ENCODE assay signal across 21 mouse cellular contexts in the genomic region with DNA sequence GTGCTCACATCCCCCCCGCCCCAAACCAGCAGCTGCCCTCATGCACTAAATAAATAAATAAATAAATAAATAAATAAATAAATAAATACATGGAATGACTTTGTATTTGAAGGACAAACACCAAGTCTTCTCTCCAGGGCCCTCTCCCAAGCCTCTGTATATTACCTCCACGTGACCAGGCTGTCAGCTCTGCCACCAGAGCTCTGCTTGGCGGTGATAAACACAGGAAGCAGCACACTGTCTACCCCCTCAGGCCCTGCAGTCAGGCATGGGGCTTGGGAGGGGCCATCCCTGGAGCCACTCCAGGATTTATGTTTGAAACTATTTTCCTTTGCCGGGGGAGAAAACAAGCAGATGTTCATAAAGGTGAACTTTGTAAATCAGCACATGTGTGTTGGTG.
DNase-seq lines count a peak whose midpoint lies in the region; ATAC-seq lines count a peak whose summit lies in the region.
"Had no signal": no experiment of that assay in that cellular context is flagged by ENCODE, and none has a peak within 500 bp of the region (broad histone marks: within the 10 kb centered on the region; RNA-seq: fewer than 3 reads in every experiment).

No protein-coding gene starts in this region.

- no peak overlapping the region for H3K9ac ChIP-seq in kidney, embryonic 15.5 days
- H3K9ac ChIP-seq in neural tube, embryonic 13.5 days = no peak overlapping the region
- H3K9ac ChIP-seq: embryonic facial prominence, embryonic 15.5 days; hindbrain, embryonic 12.5 days had no signal

- H3K4me1 ChIP-seq in kidney, embryonic 15.5 days = peaks cover 21% of the 10 kb centered on the region
- peaks cover 30% of the 10 kb centered on the region for H3K4me1 ChIP-seq in neural tube, embryonic 13.5 days (replicated peaks)
- H3K4me1 ChIP-seq: embryonic facial prominence, embryonic 15.5 days had no signal

- no peaks in the 10 kb centered on the region; the same call in 1 of the 2 replicates for H3K27me3 ChIP-seq in kidney, embryonic 15.5 days
- no peaks in the 10 kb centered on the region for H3K27me3 ChIP-seq in neural tube, embryonic 13.5 days
- H3K27me3 ChIP-seq: embryonic facial prominence, embryonic 15.5 days; hindbrain, embryonic 12.5 days had no signal

- 20% methylated on average over 4 of the region's 4 CpGs for WGBS in kidney, embryonic 15.5 days
- WGBS in neural tube, embryonic 13.5 days = 38% methylated on average over 4 of the region's 4 CpGs

- H3K27ac ChIP-seq in kidney, embryonic 15.5 days = no peak overlapping the region
- no peak overlapping the region for H3K27ac ChIP-seq in neural tube, embryonic 13.5 days (replicated peaks)
- H3K27ac ChIP-seq: embryonic facial prominence, embryonic 15.5 days; forebrain, embryonic 10.5 days; gastrocnemius, adult 2 months; hindbrain, embryonic 12.5 days had no signal

- H3K4me2 ChIP-seq in kidney, embryonic 15.5 days = no peak overlapping the region
- H3K4me2 ChIP-seq in neural tube, embryonic 13.5 days = no peak overlapping the region
- H3K4me2 ChIP-seq: embryonic facial prominence, embryonic 15.5 days; hindbrain, embryonic 12.5 days had no signal

- no peak overlapping the region for H3K4me3 ChIP-seq in kidney, embryonic 15.5 days (replicated peaks)
- no peak overlapping the region for H3K4me3 ChIP-seq in neural tube, embryonic 13.5 days
- H3K4me3 ChIP-seq: embryonic facial prominence, embryonic 15.5 days; erythroblast, embryonic 14.5 days; forebrain, embryonic 10.5 days; gastrocnemius, adult 2 months; hindbrain, embryonic 12.5 days had no signal

- H3K9me3 ChIP-seq in kidney, embryonic 15.5 days (replicated peaks) = no peaks in the 10 kb centered on the region
- H3K9me3 ChIP-seq in neural tube, embryonic 13.5 days = no peaks in the 10 kb centered on the region
- H3K9me3 ChIP-seq: embryonic facial prominence, embryonic 15.5 days; forebrain, embryonic 10.5 days; hindbrain, embryonic 12.5 days had no signal

- no peaks in the 10 kb centered on the region for H3K36me3 ChIP-seq in kidney, embryonic 15.5 days
- no peaks in the 10 kb centered on the region for H3K36me3 ChIP-seq in neural tube, embryonic 13.5 days
- H3K36me3 ChIP-seq: embryonic facial prominence, embryonic 15.5 days; forebrain, embryonic 10.5 days; hindbrain, embryonic 12.5 days had no signal

- DNase-seq in embryo, embryonic 11 days = peak; percentile 19
- DNase-seq in embryo, embryonic 10 days (ENCODE audit: low spot score) = no peak
- DNase-seq in kidney, postnatal 25 days = no peak
- peak; percentile 11 to 26 for DNase-seq in kidney, postnatal 4 days
- no peak for DNase-seq in kidney, adult 9 months
- no peak for DNase-seq in neural tube, embryonic 10.5 days (ENCODE audit: extremely low spot score, low spot score)
- DNase-seq: adrenal gland, postnatal 14 days; cerebellum, adult 18-20 months; cerebellum, adult 9-11 months; cerebellum, postnatal 36 days; gastrocnemius, adult 2 months; gastrocnemius, postnatal 25 days; heart, postnatal 10 days; heart, postnatal 4 days had no signal

- ATAC-seq in kidney, embryonic 15.5 days (replicated peaks; ENCODE audit: low FRiP score) = 0 out of 2 replicates have a peak, but pooled peaks have one; percentile 43
- peak; percentile 85; the same call in 1 of the 2 replicates for ATAC-seq in neural tube, embryonic 13.5 days (ENCODE audit: low read depth)
- ATAC-seq: forebrain, embryonic 14.5 days had no signal

Comparison
In these comparisons a context has a peak if more than half of its experiments do, and no peak if none do; other contexts are left out.
1. DNase-seq: peak in embryo, embryonic 11 days (single experiment) and kidney, postnatal 4 days (2 of 2); none in embryo, embryonic 10 days (single experiment), kidney, postnatal 25 days (0 of 2), kidney, adult 9 months (single experiment) and neural tube, embryonic 10.5 days (single experiment).